Mouse (Mus musculus) cerebellum, adult 9-11 months (tissue): Measurements from ENCODE around the gene Relb.
A peak's percentile ranks its signal among the peaks of the same experiment; 100 is the strongest.

Experiments
- DNase-seq: peaks from one replicate; pipeline ENCODE4 v3.0.0; 2022

Gene Relb

DNA sequence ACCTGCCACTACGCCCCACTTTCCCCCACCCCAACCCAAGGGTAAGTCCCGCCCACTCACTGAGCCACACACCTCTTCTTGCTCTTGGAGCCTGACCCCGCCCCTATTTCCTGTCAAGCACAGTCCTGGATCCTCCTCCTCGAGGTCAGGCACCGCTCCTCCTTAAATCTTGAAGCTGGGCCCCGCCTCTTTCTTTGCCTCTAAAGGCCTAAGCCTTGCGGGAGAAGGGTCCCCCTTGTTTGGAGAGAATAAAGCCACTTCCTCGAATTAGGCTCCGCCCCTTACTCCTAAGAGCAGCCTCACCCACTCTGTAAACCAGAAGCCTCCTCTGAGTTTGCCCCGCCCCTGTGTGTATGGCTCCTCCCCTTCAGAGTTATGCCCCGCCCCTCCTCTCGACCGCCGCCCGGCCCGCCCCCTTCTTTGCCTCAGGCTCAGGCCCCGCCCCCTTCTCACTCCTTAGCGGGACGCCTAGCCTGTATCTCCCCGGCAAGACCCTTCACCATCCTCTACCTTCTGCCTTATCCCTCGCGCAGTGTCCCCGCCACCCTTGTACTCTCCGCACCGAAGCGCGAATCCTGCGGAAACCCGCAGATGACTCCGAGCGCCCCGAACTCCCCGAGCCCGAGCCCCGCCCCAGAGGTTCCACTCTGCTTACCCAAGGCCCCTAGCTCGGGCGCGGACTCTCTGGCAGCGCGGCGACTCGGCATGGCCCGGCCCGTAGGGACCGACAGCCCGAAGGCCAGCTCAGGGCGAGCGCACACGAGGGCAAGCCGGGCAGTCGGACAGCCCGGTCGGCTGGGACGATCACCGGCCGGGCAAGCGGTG lies 490 bp downstream of the Relb start:
- peak; percentile 87 for DNase-seq

DNA sequence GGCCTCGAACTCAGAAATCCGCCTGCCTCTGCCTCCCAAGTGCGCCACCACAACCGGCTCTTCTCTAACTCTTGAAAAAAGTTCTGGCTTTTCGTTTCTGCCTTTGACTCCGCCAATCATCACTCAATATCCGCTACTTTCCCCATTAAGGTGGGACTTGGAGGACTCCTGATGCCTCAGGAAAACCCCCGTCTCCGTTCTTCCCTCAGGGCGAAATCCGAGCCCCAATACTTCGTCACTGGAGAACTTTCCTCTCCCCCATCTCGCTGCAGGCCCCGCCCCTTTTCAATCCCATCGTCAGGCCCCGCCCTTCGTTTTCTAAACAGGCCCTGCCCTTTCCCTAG lies 1.1 kb downstream of the Relb start:
- DNase-seq = no peak

DNA sequence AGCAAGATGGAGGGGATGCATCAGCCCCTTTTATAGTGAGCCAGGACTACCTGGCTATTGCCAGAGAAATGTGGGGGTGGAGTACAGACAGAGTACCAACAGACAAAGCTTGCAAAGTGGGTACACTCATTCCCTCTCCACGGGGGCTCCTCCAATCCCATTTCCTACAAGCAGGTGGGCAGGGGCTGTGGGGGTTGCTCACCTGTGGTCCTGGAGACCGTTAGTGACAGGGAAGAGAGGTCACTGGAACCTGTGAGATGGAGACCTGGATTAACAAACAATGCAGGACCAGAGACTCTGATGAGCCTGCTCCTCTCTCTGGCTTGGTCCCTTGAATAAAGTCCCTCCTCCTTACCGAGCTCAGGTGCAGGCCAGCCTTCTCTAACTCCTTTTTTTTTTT lies 1.5 kb downstream of the Relb start:
- peak; percentile 51 for DNase-seq

DNA sequence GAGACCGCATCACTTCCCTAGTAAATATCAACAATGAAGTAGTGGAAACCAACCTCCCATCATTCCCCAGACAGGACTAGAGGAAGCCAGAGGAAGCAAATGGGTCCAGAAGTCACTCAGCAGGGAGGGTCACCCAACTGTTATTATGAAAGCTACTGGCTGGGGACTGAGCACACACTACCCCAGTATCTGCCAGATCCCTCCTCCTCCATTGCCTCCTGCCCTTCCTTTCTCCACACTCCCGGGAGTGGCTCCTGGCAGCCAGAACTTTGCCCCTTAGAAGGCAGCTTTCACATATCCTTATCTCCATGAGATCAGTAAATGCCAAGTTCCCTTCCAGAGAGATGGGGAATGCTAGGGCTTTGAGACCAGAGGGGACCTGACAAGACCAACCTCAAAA lies 5.8 kb downstream of the Relb start:
- no peak for DNase-seq

DNA sequence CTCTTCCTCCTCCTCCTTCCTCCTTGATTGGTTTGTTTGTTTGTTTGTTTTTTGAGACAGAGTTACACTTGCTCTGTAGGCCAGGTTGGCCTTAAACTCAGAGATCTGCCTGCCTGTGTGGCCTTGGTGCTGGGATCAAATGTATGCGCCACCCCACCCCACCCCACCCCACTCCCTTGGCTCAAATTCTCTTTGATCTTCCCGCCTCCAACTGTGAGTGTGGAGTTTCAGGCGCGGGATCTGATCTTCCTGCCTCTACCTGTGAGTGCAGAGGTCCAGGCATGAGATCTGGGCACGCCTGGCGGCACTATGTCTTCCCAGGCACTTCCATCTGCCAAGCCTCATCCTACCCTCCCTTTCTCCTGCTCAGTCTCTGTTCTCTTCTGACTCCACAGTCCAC lies 7.0 kb downstream of the Relb start:
- DNase-seq = no peak

DNA sequence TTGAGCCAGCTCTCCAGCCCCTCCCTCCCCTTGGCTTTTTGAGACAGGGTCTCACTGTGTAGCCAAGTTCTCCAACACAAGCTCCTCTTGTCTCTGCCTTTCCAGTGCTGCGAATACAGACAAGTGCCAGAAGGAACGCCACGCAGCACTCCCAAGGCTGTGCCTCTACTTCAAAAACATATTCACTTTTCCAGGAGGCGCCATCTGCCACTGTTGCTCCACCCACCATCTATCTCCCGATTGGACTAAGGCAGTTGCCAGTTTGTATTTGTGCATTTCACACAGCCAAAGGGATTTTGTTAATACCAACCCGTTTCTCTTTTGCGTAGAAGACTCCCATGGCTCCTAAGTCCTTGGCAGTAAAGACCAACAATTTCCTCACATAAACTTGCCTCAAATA lies 8.4 kb downstream of the Relb start:
- no peak for DNase-seq

DNA sequence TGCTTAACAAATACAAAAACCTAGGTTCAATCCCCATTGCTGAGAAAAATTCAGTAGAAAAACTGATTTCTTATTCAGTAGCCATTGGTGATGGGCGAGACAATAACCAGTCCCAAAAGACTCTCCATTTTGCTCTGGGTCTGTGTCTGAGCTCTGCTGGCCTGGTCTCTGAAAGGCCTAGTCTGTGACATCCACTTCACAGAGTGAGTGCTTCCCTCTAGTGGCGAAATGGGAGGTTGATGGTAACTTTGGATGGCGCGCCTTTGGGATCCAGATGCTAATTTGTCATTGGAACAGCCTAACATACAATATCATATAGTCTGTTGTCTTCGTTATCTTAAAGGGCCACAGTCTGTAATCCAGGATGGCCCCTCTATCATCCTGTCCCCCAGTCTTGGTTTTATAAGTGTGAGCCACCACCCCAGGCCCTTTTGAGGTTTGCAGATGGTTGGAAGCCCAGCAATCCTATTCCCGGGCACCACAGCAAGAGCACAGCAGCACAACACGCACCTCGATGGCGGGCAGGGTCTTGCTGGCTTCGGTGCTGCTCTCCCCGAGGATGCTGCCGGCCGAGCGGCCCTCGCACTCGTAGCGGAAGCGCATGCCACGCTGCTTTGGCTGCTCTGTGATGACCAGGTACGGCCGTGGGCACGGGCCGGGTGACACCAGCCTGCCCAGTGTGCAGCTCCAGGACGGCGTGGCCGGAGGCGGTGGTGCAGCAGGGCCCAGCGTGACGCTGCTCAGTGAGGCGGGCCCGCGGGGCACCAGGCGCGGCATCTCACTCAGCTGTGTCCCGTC lies 10.0 kb downstream of the Relb start:
- DNase-seq = peak; percentile 75

DNA sequence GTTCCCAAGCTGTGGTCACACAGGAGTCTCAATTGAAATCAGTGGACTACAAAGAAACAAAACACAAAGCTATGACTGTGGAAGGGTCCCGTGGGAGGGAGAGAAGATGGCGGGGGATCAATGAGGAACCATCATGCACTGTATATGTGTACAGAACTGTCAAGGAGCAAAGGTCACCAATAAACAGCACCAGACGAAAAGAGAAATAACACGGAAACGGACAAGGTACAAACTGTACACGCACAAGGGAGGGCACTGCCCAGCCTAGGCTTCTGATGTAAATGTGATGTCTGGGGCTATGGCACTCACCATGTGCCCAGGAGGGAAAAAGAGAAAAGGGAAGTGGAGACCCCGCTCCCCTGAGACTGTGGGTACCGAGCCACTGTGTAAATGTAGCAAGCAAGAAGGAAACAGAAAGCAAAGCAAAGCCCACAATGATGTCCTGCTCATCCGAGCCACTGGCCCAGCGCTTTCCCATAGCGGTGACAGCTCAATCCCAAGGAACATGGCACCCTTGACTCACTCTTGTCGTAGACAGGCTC lies 14.1 kb downstream of the Relb start:
- no peak for DNase-seq

DNA sequence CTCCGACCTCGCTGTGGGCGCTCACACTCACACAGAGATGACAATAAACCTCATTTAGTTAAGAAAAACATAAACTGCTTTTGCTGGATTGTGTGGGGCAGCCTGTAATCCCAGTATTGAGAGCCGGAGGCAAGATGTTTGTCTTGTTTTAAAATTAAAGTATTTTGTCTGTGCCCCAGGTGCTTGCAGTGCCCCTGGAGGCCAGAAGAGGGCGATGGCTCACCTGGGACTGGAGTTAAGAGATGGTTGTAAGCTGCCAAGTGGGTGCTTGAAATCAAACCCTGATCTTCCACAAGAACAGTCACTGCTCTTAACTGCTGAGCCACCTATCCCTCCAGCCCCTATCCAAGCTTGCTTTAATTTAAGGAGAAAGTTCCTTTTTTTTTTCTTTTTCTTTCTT lies 18.3 kb downstream of the Relb start:
- DNase-seq = no peak

DNA sequence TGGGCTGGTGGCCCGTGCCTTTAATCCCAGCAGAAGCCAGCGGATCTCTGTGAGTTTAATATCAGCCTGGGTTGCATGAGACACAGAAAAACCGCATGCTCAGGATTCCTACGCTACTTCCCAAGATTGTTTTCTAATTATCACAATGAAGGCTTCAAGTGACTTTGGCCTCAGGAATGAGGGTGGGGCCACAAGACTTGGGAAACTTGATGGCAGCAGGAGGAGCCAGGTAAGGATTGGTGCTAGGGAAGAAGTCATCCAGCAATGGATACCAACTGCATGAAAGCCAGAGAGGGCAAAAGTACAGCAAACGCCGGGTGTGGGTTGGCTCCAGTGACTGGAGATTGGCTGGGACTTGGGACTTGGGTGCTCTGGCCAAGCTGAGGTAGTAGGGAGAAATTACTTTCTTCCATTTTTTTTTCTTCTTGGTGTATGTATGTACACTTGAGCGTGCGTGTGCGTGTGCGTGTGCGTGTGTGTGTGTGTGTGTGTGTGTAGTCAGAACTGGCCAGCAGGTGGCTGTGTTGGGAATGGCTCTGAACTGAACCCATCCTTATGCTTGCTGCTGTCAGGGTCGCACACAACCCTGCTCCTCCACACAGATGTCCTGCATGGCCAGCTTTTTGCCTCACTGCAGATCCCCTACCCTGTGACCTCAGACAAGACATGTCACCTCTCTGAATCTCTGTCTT lies 19.5 kb downstream of the Relb start:
- no peak for DNase-seq

DNA sequence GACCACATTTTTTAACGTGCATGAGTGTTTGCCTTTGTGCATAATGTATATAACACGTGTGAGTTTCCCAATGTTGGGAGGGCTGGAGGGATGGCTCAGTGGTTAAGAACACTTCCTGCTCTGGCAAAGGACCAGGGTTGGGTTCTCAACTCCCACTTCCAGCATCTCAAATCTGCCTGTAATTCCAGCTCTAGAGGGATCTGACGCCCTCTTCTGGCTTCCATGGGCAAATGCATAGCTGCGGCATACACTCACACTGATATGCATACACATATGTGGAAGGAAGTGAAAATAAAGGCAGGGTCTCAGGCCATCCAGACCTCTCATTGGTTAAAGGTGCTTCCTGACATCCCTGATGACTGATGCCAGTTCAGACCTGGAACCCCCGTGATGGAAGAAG lies 21.9 kb downstream of the Relb start:
- DNase-seq = peak; percentile 18

DNA sequence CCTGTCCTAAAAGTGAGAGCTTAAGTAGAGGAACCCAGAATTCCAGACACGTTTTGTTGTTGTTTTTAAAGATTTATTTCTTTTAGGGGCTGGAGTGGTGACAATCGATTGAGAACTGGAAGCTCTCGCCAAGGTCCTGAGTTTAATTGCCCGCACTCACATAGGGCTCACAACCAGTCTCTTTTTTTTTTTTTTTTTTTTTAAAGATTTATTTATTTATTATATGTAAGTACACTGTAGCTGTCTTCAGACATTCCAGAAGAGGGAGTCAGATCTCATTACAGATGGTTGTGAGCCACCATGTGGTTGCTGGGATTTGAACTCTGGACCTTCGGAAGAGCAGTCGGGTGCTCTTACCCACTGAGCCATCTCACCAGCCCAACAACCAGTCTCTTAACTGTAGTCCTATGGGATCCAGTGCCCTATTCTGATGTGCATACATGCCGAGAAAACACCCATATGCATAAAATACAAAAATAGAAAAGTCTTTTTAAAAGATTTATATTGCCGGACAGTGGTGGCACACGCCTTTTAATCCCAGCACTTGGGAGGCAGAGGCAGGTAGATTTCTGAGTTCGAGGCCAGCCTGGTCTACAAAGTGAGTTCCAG lies 24.5 kb downstream of the Relb start:
- peak; percentile 21 for DNase-seq

DNA sequence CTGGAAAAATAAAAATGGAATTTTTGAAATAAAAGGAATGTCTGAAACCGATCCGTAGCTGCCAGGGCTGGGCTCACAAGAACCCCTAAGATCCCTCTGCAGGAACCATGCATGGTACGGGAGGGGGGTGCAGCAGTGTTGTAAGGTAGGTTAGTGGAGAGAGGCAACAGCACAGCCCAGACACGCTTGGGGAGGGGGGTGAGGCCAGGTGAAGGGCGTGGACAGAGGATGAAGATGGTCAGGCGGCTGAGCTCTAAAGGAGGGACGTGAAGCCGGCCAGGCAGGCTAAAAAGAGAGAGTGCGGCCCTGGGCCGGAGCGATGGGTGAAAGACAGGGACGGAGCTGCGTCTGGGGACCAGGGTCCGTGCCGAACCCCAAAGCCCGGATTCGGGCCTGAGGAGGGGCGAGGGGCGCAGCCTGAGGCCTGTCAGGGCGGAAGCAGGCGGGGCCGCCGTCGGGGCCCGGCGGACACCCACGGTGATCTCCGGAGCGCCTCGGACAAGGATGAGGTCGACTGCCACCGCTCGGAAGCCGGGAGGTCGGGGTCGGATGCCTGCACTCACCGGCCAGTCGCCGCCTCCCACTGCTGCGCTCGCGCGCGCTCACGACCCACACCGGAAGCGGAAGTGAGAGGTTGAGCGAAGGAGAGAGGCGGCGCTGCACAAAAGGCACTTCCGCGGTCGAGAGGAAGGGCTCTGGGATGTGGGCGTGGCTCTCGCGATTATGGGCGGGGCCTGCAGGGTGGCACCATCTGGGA lies 25.2 kb downstream of the Relb start, which contains the start of gene Clasrp:
Gene Clasrp (minus strand): TSS at position 638 of the 757 bp plus-strand sequence.
- DNase-seq = peak; percentile 96

DNA sequence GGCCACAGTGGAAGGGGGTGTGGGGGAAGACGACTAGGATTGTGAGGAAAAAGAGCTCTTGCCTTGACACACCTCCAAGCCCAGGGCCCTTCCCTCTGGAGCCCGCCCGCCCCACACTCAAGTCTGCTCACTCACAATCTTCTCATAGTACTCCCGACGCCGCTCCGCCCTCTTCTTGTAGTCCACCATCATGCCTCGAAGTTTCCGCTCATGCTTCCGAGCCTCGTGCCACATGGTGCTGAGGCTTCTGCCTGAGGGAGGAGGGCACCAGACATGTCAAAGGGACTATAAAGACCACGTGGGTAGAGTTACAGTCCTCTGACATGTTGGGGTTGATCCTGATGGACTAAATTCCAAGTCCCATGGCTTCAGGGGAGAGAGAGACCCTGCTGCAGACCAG lies 26.2 kb downstream of the Relb start:
- DNase-seq = peak; percentile 28

DNA sequence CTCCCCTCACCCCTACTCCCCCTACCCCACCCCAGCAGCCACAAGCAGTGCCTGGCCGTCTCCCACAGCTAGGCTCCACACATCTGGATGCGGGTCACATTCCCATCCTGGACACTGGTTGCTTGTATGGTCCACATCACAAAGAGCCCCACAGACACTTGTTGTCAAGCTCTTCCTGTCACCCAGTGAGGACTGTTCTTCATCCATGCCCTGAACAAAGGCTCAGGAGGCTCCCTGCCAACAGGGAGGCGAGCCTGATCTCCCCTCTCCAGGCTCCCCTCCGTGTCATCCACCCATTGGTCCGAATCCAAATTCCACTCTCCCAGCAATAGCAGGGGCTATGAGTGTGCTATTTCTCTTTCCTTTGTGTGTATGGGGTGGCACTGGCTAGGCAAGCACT lies 28.7 kb downstream of the Relb start:
- DNase-seq = peak; percentile 62

DNA sequence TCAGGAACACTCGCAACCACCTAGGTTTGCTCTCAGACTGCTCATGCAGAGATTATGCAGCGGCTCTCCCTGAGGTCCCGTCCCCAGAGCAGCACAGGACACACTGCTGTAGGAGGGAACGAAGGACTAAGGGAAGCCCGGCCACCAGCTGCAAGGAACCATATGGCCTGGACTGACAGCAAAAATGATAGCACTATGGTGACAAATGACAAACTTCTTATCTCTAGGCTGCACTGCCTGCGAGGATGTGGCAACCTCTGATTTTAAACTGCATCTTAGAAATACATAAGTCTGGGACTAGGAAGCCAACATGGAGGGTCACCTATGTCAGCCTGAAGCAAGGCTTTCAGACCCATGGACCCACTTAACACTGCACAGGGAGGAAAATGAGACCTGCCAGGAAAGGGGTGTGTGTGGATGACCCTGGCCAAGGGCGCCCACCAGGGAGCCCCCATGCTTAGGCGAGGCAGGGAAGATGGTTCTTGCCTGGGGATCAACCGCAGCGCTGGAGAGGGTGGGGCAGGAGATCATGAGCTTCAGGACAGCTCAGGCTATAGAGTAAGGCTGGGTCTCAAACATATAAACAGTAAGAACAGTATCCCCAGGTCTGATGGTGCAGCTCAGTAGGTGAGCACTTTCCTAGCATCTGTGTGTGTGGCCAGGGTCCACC lies 36.0 kb downstream of the Relb start:
- DNase-seq = no peak

DNA sequence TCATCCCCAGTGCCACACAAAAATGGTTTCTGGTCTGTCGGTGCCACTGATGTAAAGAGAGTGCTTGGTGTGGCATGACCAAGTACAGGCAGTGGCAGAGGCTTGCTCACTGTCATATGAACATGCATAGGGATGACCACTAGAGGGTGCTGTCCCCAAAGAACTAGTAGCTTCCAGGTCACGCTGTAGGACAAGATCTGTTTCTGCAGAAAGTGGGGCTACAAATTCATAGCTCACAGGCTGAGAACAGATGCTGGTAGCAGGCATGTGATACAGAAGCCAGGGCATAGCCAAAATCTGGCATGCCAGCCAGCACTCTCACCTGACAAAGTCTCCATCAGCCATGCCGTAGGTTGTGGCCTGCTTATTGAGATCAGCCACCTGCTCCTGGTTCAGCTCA lies 39.3 kb downstream of the Relb start:
- peak; percentile 90 for DNase-seq

DNA sequence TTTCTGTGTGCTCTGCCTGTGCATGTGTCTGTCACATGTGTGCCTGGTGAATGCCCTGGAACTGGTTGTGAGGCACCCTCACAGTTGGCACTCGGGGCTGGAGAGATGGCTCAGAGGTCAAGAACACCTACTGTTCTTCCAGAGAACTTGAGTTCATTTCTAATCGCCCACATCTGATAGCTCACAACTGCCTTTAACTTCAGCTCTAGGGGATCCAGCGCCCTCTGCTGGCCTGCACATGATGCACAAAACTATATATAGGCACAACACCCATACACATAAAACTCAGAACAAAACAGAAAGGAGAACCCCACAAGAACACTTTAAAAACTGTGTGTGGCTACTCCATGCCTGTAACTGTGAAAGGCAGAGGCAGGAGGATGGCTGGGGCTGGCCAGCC lies 40.0 kb downstream of the Relb start:
- DNase-seq = no peak

DNA sequence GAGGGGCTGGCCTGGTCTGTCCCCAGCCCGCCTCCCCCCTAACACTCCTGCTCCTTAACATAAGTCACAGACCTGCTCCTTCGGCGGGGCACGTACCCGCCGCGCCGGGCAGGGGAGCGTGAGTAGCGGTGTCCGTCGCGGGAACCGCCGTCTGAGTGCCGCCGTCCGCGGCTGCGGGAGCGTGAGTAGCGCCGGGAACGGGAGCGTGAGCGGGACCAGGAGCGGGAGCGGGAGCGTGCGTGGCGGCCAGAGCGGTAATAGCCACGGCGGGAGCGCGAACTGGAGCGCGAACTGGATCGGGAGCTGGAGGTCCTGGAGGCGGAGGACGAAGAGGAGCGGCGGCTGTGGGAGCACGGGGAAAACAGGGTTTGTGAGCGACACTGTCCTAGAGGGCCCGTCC lies 43.0 kb downstream of the Relb start:
- no peak for DNase-seq

DNA sequence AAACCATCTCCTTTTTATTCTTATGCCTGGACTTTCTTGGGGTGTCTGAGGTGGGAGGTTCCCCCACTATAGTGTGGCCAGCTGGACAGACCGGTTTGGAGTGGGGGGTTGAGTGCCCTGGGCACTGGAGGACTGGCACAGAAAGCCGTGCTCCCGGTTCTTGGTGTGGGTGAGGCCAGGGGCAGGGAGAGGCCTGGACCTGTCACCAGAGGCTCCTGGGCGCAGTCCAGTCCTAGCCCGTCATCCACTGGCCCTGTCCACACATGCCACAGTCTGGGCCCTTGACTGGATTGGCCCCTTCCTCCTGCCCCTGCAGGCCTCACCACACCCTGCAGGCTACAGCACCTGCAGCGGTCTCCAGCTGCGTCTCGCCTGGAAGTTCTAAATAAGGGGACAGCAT lies 48.6 kb downstream of the Relb start:
- DNase-seq = no peak

DNA sequence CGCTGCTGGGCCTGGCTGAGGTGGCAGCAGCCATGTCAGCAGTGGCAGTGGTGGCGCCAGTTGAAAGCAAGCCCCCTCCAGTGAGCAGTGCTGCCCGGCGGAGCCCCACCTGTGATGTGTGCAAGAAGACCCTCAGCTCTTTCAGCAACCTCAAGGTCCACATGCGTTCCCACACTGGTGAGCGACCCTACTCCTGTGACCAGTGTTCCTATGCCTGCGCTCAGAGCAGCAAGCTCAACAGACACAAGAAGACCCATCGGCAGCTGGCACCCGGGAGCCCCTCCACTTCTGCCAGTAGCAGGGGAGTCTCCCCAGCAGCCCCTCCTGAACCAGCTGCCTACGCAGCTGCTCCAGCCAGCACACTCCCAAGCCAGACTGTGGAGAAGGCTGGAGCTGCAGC lies 49.5 kb downstream of the Relb start:
- DNase-seq = no peak

DNA sequence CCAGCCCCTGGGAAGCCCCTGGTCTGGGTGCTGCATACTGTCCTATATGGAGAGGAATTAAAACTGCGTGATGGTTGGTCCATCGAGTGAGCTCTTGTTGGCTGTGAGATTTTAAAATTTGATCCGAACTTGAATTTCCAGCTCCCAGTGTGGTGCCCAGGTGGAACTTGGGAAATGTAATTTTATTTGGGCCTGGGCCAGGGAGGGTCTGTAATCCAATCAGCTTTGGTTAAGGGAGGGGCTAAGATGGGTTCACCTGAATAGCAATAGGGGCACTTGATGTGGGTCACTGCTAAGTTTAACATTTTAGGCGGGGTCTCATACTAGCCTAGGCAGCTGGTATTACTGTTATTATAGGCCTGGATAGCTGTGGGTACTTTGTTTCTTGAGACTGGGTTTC lies 50.8 kb downstream of the Relb start:
- DNase-seq = no peak
